Mouse (Mus musculus): ENCODE results near the gene Palm2. TPM values are rescaled to one million over a fixed set of nuclear protein-coding genes. Genes with fewer than 3 reads are reported as not detected.
A peak's percentile ranks its signal among the peaks of the same experiment; 100 is the strongest.

The Palm2 gene
- total RNA-seq, 2 experiments from 2014 or later, result 61.6 to 70.7 TPM

- DNase-seq (ENCODE audit: low spot score in 2 of 2), result peak; percentile 76 to 83
- intact Hi-C loops (cut with DNase I), result no loop called here
Measured at GRCm38 (mm10) chr4:57561055-57561454, 127.0 kb downstream of the Palm2 start.

GRCm38 (mm10) chr4:57565283-57565682 lies 131.2 kb downstream of the Palm2 start:
- intact Hi-C loops (cut with DNase I), result loop anchor here (5.0 kb wide), 1 partner anchor 133 kb away; the partner anchor contains the start of gene Palm2

GRCm38 (mm10) chr4:57565811-57566210 lies 131.8 kb downstream of the Palm2 start:
- intact Hi-C loops (cut with DNase I), result loop anchor here (5.0 kb wide), 1 partner anchor 134 kb away; the partner anchor contains the start of gene Palm2

More at GRCm38 (mm10) chr4:57565283-57565682, 131.2 kb downstream of the Palm2 start:
- DNase-seq (ENCODE audit: low spot score in 2 of 2), result no peak

DNA sequence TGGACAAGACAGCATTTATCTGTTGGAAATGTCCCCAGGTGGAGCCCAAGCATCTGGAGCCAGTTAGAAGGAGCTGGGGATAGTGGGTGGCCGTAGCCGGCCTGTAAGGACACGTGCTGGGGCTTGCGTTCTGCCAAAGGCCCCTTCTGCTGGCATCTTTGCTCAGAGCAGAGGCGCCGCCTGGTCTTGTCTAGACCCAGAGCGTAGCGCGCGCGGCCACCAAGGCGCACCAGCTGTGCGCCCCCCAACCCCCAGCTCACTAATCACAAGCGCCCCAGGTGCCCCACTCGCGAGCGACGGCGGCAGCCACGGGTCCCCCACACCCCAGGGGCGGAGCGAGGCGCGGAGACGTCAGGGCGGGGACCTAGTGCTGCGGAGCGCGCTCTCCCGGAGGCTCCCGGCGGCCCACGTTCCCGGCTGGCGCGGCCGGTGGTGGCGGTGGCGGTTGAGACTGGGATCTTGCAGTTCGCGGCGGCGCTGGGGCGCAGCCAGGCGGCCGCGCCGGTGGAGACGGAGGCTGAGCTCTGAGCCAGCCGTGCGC lies 133.7 kb downstream of the Palm2 start, which contains the start of gene Pakap:
Pakap (plus strand) TSS at position 514 of the 541 bp plus-strand sequence.
- DNase-seq (ENCODE audit: low spot score in 2 of 2), result peak; percentile 58 to 79
- intact Hi-C loops (cut with DNase I), result loop anchor here (5.0 kb wide), 1 partner anchor 135 kb away; the partner anchor contains the start of gene Palm2

More at GRCm38 (mm10) chr4:57565811-57566210, 131.8 kb downstream of the Palm2 start:
- no peak for DNase-seq (ENCODE audit: low spot score in 2 of 2)

- intact Hi-C loops (cut with DNase I), result loop anchor here (5.0 kb wide), 1 partner anchor 136 kb away; the partner anchor contains the start of gene Palm2
- no peak for DNase-seq (ENCODE audit: low spot score in 2 of 2)
Measured at GRCm38 (mm10) chr4:57568268-57569068, 134.4 kb downstream of the Palm2 start.

DNA sequence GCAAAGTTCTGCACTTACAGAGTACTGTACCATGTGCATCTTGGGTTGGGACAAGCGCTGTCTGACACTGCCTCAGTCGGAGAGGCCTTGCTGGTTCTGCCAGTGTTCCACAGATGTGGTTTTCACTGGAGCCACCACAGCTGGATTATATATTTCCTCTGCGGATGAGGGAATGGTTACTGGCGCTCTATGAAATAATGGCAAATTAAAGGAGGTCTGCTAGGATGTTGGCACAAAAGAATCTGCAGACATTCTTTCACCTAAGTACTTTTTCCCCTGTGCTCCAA lies 135.0 kb downstream of the Palm2 start:
- intact Hi-C loops (cut with DNase I), result loop anchor here (5.0 kb wide), 1 partner anchor 137 kb away; the partner anchor contains the start of gene Palm2
- no peak for DNase-seq (ENCODE audit: low spot score in 2 of 2)

DNA sequence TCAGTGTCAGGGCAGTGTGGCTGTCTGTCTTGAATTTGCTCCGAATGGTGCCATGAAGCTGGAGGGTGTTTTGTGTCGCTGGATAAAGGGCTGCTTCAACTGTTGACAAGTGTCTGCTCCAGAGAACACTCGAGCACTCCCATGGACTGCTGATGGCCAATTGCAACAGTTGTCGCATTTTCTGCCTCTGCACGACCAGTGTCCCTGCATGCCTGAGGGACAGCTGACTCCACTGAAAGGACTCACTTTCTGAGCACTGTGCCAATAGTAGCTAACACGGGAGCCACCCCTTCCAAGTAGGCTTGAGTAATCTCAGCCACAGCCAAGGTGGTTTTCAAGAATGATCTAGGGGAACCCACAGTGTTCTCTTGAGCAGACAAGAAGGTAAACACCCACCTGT lies 135.7 kb downstream of the Palm2 start:
- DNase-seq (ENCODE audit: low spot score in 2 of 2), result no peak
- intact Hi-C loops (cut with DNase I), result loop anchor here (5.0 kb wide), 1 partner anchor 137 kb away; the partner anchor contains the start of gene Palm2

GRCm38 (mm10) chr4:57570229-57570628 lies 136.2 kb downstream of the Palm2 start:
- no peak for DNase-seq (ENCODE audit: low spot score in 2 of 2)
- intact Hi-C loops (cut with DNase I), result no loop called here

DNA sequence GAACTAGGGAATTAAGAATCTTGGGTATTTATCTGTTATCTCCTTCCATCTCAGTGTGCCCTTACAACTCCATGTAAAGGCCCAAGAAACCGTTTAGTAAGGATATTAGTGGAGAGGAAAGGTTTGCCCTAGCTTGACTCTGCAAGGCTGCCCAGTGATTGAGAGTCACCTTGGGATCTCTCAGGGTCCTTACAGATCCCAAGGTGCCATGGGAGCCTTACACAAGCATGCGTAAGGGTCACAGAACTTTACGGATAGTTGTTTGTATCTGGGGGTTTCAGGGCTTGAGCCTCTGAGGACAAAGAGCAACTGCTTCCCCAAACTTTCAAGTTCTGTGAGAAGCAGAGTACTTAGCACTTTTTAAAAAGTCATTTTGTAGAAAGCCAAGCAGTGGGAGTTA lies 140.1 kb downstream of the Palm2 start:
- intact Hi-C loops (cut with DNase I), result no loop called here

GRCm38 (mm10) chr4:57574646-57575045 lies 140.6 kb downstream of the Palm2 start:
- intact Hi-C loops (cut with DNase I), result no loop called here
- no peak for DNase-seq (ENCODE audit: low spot score in 2 of 2)

More for the DNA sequence above, 140.1 kb downstream of the Palm2 start:
- no peak for DNase-seq (ENCODE audit: low spot score in 2 of 2)

DNA sequence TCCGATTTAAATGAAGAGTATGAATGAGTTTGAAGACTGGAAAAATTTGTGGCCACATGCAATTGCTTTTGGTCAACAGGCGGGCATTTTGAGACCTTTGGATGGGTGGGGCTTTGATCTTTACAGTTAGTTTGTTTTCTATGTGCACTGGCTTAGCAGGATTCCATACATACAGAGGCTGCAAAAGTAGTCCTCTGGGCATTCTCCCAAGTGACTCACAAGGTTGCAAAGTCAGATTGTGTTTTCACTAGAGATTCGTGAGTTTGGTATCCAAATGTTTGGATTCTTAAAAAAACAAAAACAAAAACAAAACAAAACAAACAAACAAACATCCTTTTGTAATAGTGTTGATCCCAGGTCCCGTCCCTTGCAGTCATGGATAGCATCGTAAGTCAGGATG lies 141.6 kb downstream of the Palm2 start:
- no peak for DNase-seq (ENCODE audit: low spot score in 2 of 2)
- intact Hi-C loops (cut with DNase I), result no loop called here

GRCm38 (mm10) chr4:57576095-57576494 lies 142.0 kb downstream of the Palm2 start:
- intact Hi-C loops (cut with DNase I), result no loop called here
- DNase-seq (ENCODE audit: low spot score in 2 of 2), result no peak

GRCm38 (mm10) chr4:57579683-57580082 lies 145.6 kb downstream of the Palm2 start:
- DNase-seq (ENCODE audit: low spot score in 2 of 2), result no peak
- intact Hi-C loops (cut with DNase I), result no loop called here

- DNase-seq (ENCODE audit: low spot score in 2 of 2), result no peak
- intact Hi-C loops (cut with DNase I), result no loop called here
Measured at GRCm38 (mm10) chr4:57585281-57585800, 151.3 kb downstream of the Palm2 start.

DNA sequence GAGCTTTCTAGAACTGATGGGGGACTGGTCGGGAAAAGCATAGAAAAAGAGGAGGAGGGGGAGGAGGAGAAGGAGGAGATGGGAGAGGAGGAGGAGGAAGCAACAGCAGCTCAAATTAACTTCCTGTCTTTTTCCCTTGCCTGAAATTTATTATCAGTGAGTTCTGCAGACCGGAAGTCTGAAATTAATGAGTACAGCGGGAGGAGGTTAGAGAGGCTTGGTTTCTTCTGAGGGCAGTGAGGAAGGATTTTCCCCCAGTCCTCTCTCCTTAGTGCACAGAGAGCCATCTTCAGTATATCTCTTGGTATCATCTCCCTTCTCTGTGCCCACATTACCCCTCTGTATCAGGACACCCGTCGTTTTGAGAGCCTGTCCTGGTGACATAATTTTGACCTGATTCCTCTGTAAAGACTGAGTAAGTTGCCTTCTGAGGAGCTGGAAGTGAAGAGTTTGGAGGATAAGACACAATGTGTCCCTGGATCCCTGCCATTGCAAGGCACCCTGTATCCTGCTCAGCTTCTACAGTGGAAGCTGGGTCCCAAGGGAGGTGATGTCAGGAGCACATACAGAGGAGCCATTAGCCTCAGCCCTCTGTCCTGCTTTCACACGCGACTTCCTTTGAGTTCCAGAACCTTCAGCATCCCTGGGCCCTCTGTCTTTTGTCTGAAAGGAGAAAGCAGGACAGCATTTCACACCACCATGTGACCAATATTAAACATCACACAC lies 153.0 kb downstream of the Palm2 start:
- intact Hi-C loops (cut with DNase I), result no loop called here
- no peak for DNase-seq (ENCODE audit: low spot score in 2 of 2)

- intact Hi-C loops (cut with DNase I), result no loop called here
- DNase-seq (ENCODE audit: low spot score in 2 of 2), result no peak
Measured at GRCm38 (mm10) chr4:57588356-57588755, 154.3 kb downstream of the Palm2 start.

DNA sequence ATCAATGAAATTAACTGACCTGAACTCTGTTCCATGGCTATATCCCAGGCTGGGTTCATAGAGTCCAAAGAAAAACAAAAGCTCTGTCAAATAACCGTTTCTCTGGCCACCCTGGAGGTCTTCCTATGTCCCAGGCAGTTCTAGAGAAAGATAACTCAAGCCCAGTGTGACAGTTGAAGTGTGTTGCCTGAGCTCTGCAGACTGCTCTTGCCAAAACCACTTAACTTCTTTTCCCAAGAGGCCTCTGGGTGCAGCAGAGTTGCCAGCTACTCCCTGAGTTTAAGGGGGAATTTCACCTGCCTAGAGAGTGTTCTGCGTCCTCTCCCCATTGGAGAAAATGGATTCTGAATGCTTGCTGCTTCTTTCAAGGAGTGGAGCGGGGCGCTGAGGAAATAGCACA lies 158.7 kb downstream of the Palm2 start:
- intact Hi-C loops (cut with DNase I), result no loop called here
- no peak for DNase-seq (ENCODE audit: low spot score in 2 of 2)

GRCm38 (mm10) chr4:57599946-57600345 lies 165.9 kb downstream of the Palm2 start:
- no peak for DNase-seq (ENCODE audit: low spot score in 2 of 2)
- intact Hi-C loops (cut with DNase I), result no loop called here

GRCm38 (mm10) chr4:57600685-57601457 lies 166.8 kb downstream of the Palm2 start:
- no peak for DNase-seq (ENCODE audit: low spot score in 2 of 2)
- intact Hi-C loops (cut with DNase I), result no loop called here
